Mouse (Mus musculus) layer of hippocampus, postnatal 10 days (tissue): ENCODE data around the gene Gigyf2. TPM values are rescaled to one million over a fixed set of nuclear protein-coding genes. Genes with fewer than 3 reads are reported as not detected.
A peak's percentile ranks its signal among the peaks of the same experiment; 100 is the strongest.

Experiments used
- DNase-seq, 2 experiments: peaks; one replicate each; pipeline ENCODE4 v3.0.0; 2021; ENCODE audit warnings: low spot score in 2 of 2
- total RNA-seq, 2 experiments: library from RNA; stranded (reverse); gene quantifications; 2 replicates each; pipeline ENCODE4 v1.2.3; 2021

The Gigyf2 gene
- total RNA-seq, 2 experiments from 2014 or later = 83.0 to 91.2 TPM

DNA sequence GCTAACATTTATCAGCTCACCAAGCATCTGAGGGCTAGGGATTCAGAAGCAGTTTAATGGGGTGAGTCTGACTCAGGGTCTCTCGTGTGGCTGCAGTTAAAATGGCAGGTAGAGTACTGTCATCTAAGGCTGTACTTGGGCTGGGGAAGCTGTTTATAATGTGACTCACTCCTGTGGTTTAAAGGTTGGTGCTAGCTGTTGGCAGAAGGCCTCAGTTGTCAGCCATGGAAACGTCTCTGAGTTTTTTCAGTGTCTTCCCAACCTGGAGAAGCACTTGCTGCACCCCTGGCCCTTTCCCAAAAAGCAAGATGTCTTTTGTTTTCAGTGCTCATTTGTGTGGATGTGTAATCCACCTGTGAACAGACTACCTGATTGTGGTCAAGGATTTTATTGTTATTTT lies 10.9 kb upstream of the Gigyf2 start:
- no peak for DNase-seq

DNA sequence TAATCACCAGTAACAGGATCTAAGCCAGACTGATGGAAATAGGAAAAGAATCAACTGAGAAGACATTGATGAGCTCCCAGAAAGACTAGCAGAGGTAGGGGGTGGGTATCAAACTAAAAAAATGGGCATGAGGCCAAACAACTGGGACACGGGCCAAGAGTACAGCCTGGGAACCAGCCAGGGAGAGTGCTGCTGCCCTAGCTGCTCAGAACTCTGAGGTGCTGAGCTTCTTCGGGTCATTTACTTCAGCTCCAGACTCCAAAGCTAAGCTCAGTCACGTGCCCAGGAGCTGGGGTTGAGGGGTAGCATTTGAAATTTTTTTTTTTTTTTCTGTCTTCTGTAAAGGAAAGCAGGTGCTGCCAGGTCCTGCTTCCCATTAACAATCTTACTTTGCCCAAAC lies 10.1 kb upstream of the Gigyf2 start:
- peak; percentile 61 to 64 for DNase-seq

DNA sequence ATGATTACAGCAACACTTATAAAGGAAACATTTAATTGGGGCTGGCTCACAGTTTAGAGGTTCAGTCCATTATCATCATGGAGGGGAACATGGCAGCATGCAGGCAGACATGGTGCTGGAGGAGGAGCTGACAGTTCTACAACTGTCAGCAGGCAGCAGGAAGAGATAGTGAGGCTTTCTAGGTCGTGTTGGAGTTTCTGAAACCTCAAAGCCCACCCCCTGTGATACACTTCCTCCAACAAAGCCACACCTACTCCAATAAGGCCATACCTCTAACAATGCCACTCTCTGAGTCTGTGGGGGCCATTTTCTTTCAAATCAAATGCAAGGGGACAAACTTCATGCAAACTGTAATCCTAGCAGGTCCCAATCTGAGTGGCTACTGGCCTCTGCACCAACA lies 5.7 kb upstream of the Gigyf2 start:
- no peak for DNase-seq

GRCm38 (mm10) chr1:87322778-87323177 lies 4.0 kb upstream of the Gigyf2 start:
- no peak for DNase-seq

DNA sequence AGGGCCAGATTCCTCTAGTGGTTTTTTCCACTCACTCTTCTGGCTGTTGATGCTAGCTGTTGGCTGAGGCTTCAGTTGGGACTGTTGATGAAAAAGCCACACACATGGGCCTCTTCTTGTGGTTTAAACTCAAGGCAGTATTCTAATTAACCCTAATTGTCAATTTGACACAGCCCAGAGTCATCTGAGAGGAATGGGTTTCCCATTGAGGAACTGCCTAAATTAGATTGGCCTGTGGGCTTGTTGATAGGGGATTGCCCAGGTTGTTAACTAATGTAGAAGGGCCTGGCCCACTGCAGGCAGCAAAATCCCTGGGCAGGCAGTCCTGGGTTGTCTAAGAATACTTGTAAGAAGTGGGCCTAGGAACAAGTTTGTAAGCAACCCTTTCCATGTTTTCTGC lies 2.1 kb upstream of the Gigyf2 start:
- DNase-seq = no peak

- no peak for DNase-seq
Observed at GRCm38 (mm10) chr1:87327165-87327861, 515 bp downstream of the Gigyf2 start.

- no peak for DNase-seq
Observed at GRCm38 (mm10) chr1:87331774-87332173, 5.0 kb downstream of the Gigyf2 start.

DNA sequence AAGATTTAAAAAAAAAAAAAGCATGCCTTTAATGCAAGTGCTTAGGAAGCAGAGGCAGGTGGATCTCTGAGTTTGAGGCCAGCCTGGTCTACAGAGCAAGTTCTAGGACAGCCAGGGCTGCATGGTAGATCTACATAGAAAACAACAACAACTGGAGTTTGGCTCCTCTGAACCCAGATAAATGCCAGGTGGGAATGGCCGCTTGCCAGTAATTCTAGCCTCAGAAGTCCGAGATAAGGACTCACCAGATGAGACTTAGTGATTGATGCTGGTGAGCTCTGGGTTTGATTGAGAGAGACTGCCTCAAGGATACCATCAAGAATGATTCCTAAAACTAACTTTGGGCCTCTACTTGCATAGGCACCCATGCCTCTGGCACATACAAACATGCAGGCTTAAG lies 23.8 kb downstream of the Gigyf2 start:
- no peak for DNase-seq

DNA sequence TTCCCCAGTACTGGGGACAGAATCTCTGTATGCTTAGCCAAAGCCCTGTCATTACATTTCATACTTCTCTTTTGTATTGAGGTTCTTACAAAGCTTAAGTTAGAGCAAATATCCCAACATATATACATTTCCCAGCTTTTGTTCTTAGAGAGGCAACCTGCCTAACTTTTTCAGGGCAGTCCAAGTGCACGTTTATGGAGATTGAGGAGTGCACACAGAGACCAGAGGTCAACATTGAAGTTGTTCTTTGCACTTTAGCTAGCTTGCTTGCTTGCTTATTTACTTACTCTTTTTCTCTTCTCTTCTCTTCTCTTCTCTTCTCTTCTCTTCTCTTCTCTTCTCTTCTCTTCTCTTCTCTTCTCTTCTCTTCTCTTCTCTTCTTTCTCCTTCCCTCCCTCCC lies 33.5 kb downstream of the Gigyf2 start:
- no peak for DNase-seq

- no peak for DNase-seq
Observed at GRCm38 (mm10) chr1:87378024-87378560, 51.3 kb downstream of the Gigyf2 start.

- no peak for DNase-seq
Observed at GRCm38 (mm10) chr1:87379919-87380318, 53.1 kb downstream of the Gigyf2 start.

DNA sequence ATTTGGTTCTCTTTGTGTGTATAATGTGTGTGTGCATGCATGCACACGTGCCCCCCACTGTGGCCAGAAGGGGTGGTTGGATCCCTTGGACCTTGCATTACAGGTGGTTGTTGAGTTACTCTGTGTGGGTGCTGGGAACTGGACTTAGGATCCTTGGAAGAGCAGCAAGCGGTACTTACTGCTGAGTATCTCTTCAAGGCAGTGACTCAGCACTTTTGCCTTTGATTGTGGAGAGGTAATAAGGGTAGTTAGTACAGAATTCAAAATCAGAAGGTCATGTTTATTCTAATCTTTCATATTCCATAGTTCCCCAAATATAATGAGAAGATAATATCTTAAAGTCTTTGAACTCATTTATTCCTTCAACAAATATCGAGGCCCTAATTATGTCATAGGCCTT lies 54.4 kb downstream of the Gigyf2 start:
- no peak for DNase-seq

DNA sequence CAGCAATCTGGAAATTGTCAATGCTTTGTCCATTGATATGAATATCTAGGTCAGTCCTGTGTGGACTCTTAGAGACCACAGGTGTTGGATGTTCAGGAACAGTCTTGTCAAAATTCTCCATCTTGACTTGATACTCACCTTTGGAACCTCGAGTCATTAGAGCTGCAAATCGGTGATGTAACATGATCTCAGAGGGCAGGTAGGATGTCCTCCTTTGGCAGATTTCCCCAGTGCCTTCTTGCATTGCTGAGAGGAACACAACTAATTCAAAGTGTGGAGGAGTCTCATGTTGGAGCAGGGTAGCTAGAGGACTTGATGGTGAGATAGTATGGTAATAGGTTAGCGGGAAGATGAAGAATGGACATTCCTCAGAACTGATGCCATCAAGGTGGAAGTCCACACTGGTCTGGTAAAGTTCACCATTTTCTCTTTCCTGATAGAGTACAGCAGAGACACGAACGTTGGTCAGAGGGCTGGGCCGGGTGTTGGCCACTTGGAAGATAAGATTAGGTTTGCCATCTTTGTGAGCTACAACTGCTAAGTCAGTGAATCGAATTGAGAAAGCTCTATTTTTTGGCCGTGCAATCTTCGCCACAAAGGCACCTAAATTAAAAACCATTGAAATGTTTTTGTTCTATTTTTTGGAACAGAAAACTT lies 59.8 kb downstream of the Gigyf2 start:
- DNase-seq = no peak

- DNase-seq = no peak
Observed at GRCm38 (mm10) chr1:87393444-87394195, 66.8 kb downstream of the Gigyf2 start.

GRCm38 (mm10) chr1:87394594-87394993 lies 67.8 kb downstream of the Gigyf2 start, which contains the start of gene Kcnj13:
Gene Kcnj13, minus strand, starts transcription at chr1:87394729.
- DNase-seq = no peak

DNA sequence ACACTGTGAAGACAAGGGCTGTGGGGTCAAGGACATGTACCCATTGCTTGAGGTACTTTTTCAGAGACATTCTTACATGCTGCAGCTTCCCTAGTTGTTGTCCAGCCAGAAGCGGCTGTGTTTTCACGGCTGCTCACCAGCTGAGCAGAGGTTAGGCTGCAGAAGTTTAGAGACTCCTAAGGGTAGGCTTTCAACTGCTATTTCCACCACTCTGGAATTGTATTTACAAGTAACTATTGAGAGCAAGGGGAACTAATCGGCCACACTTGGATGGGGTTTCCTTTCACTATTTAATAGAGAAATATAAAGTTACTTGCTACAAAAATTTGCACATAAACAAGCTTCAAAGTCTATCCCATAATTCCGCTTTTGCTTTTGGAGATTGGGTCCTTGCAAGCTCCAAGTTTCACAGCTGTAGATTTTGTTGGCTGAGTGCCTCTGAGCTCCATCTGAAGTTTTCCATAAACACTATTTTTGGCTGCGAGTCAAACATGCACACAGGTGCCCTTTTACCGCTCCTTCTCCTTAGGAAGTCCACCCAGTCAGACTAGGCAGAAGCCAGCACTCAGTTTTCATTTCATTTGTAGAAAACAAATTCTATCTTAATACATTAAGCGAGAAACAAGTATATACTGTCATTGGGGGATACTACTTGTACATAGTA lies 70.3 kb downstream of the Gigyf2 start:
- no peak for DNase-seq

- no peak for DNase-seq
Observed at GRCm38 (mm10) chr1:87404710-87405109, 77.9 kb downstream of the Gigyf2 start.

- DNase-seq = no peak
Observed at GRCm38 (mm10) chr1:87406012-87406411, 79.2 kb downstream of the Gigyf2 start.

DNA sequence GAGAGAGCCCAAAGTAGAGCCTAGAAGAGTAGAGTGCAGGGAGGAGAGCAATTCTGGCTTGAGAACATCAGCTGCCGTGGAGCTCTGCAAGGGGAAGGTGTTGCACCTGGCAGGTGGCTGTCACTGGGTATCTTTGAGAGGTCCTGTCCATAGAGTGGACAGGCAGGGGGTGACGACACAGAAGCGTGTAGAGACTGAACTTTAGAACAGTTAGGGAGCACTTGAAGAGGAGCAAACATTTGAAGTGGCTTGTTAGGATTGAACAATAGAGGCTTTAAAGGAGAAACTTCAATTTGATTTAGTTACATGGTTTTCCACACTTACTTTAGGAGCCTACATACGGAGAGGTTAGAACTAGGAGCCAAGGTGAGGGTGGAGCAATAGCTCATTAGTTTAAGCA lies 82.6 kb downstream of the Gigyf2 start:
- DNase-seq = no peak

DNA sequence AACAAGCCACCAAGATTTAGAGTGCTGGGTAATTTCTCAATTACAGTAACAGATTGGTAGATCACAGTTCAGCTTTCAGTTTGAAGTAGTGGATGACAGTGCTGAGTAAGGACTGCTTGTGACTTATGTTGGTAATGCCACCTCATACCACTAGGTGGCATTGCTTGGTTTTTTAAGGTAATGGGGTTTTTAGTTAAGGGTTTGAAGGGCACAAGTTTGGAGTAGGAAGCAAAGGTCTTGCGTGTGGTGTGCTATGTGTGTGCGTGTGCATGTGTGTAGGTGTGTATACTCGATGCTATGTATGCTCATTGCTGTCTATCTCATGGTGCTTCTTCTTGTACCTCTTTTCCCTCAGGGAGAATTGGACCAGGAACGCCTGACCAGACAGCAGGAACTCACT lies 91.9 kb downstream of the Gigyf2 start:
- DNase-seq = peak in 1 of 2 experiments; percentile 9

- DNase-seq = no peak
Observed at GRCm38 (mm10) chr1:87435125-87435524, 108.3 kb downstream of the Gigyf2 start.
